ENCODE assay signal across 12 mouse cellular contexts in genomic region chr4:132415966-132416365, GRCm38 (mm10). TPM values are rescaled to one million over a fixed set of nuclear protein-coding genes. Genes with fewer than 3 reads are reported as not detected.
A peak's percentile ranks its signal among the peaks of the same experiment; 100 is the strongest.
DNase-seq lines count a peak whose midpoint lies in the region; ATAC-seq and TF ChIP-seq lines count a peak whose summit lies in the region.
"Had no signal": no experiment of that assay in that cellular context is flagged by ENCODE, and none has a peak within 500 bp of the region (broad histone marks: within the 10 kb centered on the region; RNA-seq: fewer than 3 reads in every experiment).

No protein-coding gene starts in this region.

- peak overlapping the region; percentile 4; the same call in 1 of the 2 replicates for H3K27ac ChIP-seq in heart, embryonic 16.5 days (ENCODE audit: low read length)
- peak overlapping the region; percentile 93 for H3K27ac ChIP-seq in kidney, embryonic 15.5 days
- peak overlapping the region; percentile 84 for H3K27ac ChIP-seq in liver, postnatal 0 days (ENCODE audit: low read depth)
- H3K27ac ChIP-seq: hindbrain, embryonic 15.5 days had no signal

- TF ChIP-seq CTCF in liver, postnatal 0 days (IDR thresholded peaks at IDR 0.05; ENCODE audit: low read depth): no peak

- H3K4me1 ChIP-seq in heart, embryonic 16.5 days (ENCODE audit: control insufficient read depth, insufficient read depth, low read length): peaks cover 30% of the 10 kb centered on the region
- H3K4me1 ChIP-seq in kidney, embryonic 15.5 days: peaks cover 45% of the 10 kb centered on the region
- H3K4me1 ChIP-seq in liver, postnatal 0 days (ENCODE audit: insufficient read depth): peaks cover 33% of the 10 kb centered on the region

- H3K4me2 ChIP-seq in heart, embryonic 16.5 days (ENCODE audit: low read depth, low read length): no peak overlapping the region
- no peak overlapping the region for H3K4me2 ChIP-seq in kidney, embryonic 15.5 days
- 0 out of 2 replicates have a peak overlapping the region, but pooled peaks have one; percentile 9 for H3K4me2 ChIP-seq in liver, postnatal 0 days (ENCODE audit: low read depth, low read length)
- H3K4me2 ChIP-seq: heart, embryonic 12.5 days; hindbrain, embryonic 15.5 days had no signal

- H3K9me3 ChIP-seq in heart, embryonic 16.5 days (replicated peaks; ENCODE audit: control insufficient read depth, low read length): no peaks in the 10 kb centered on the region
- H3K9me3 ChIP-seq in kidney, embryonic 15.5 days (replicated peaks): no peaks in the 10 kb centered on the region
- no peaks in the 10 kb centered on the region for H3K9me3 ChIP-seq in liver, postnatal 0 days (ENCODE audit: low read length)
- H3K9me3 ChIP-seq: heart, embryonic 12.5 days; hindbrain, embryonic 15.5 days had no signal

- no peak for ATAC-seq in heart, embryonic 16.5 days (replicated peaks; ENCODE audit: extremely low read depth, insufficient read depth, low FRiP score)
- peak; percentile 70 for ATAC-seq in kidney, embryonic 15.5 days (replicated peaks; ENCODE audit: low FRiP score)
- ATAC-seq in liver, postnatal 0 days: peak; percentile 86
- ATAC-seq in frontal cortex, adult (ENCODE audit: low TSS enrichment): no peak

- H3K4me3 ChIP-seq in heart, embryonic 16.5 days (ENCODE audit: low read length): no peak overlapping the region
- no peak overlapping the region for H3K4me3 ChIP-seq in kidney, embryonic 15.5 days (replicated peaks)
- H3K4me3 ChIP-seq in liver, postnatal 0 days (ENCODE audit: low read depth, low read length): no peak overlapping the region
- H3K4me3 ChIP-seq: heart, embryonic 12.5 days; hindbrain, embryonic 15.5 days had no signal

- DNase-seq in heart, postnatal 10 days: no peak
- DNase-seq in fibroblast of lung, adult 2 months (ENCODE audit: low read depth): peak; percentile 45
- no peak for DNase-seq in liver, postnatal 0 days
- no peak for DNase-seq in frontal cortex, postnatal 10 days (ENCODE audit: low spot score in 2 of 2)
- no peak for DNase-seq in urinary bladder, adult 18-20 months (ENCODE audit: low spot score in 2 of 2)
- DNase-seq: cerebellum, adult 18-20 months; thymus, postnatal 25 days had no signal

- TF ChIP-seq EP300 in liver, postnatal 0 days (IDR thresholded peaks at IDR 0.05; ENCODE audit: low read depth): peak; percentile 47

- no peak overlapping the region for H3K9ac ChIP-seq in heart, embryonic 16.5 days (ENCODE audit: low read length)
- H3K9ac ChIP-seq in kidney, embryonic 15.5 days: no peak overlapping the region
- no peak overlapping the region for H3K9ac ChIP-seq in liver, postnatal 0 days (replicated peaks)
- H3K9ac ChIP-seq: heart, embryonic 12.5 days; hindbrain, embryonic 15.5 days had no signal

- H3K27me3 ChIP-seq in heart, embryonic 16.5 days (ENCODE audit: control insufficient read depth, insufficient read depth, low read length): no peaks in the 10 kb centered on the region
- H3K27me3 ChIP-seq in kidney, embryonic 15.5 days: no peaks in the 10 kb centered on the region
- H3K27me3 ChIP-seq in liver, postnatal 0 days (ENCODE audit: insufficient read depth, low read length): no peaks in the 10 kb centered on the region
- H3K27me3 ChIP-seq: heart, embryonic 12.5 days; hindbrain, embryonic 15.5 days had no signal

- intact Hi-C loops in heart, postnatal 10 days (cut with DNase I): no loop called here

- no peaks in the 10 kb centered on the region for H3K36me3 ChIP-seq in heart, embryonic 16.5 days (ENCODE audit: control insufficient read depth, insufficient read depth)
- H3K36me3 ChIP-seq in kidney, embryonic 15.5 days: peaks cover 9% of the 10 kb centered on the region
- H3K36me3 ChIP-seq in liver, postnatal 0 days (replicated peaks; ENCODE audit: insufficient read depth, low read length): no peaks in the 10 kb centered on the region
- H3K36me3 ChIP-seq: hindbrain, embryonic 15.5 days had no signal

RNA-seq across cellular contexts. Expression of gene Phactr4, which starts 6.3 kb away (rescaled TPM):
- polyA plus RNA-seq in heart, embryonic 16.5 days (2015; fragmentation: Nextera tagmentation; extraction: Ambion mirVana): 15.8 and 16.5 TPM in 2 replicates
- total RNA-seq in heart, postnatal 10 days (2021): 10 to 100 TPM; 29.2 to 29.4 TPM
- polyA plus RNA-seq in kidney, embryonic 15.5 days (2015; fragmentation: Nextera tagmentation; extraction: Ambion mirVana): 25.6 and 27.3 TPM in 2 replicates
- 6.2 and 7.7 TPM in 2 replicates for polyA plus RNA-seq in liver, postnatal 0 days (2015; fragmentation: Nextera tagmentation; extraction: Ambion mirVana)

RNA-seq across cellular contexts. Expression of gene Med18, which starts 47.8 kb away (rescaled TPM):
- 14.5 and 15.9 TPM in 2 replicates for polyA plus RNA-seq in heart, embryonic 16.5 days (2015; fragmentation: Nextera tagmentation; extraction: Ambion mirVana)
- 1 to 10 TPM; 6.7 to 7.1 TPM for total RNA-seq in heart, postnatal 10 days (2021)
- 25.2 and 25.6 TPM in 2 replicates for polyA plus RNA-seq in kidney, embryonic 15.5 days (2015; fragmentation: Nextera tagmentation; extraction: Ambion mirVana)
- polyA plus RNA-seq in liver, postnatal 0 days (2015; fragmentation: Nextera tagmentation; extraction: Ambion mirVana): 8.0 and 10.1 TPM in 2 replicates

Comparison
In these comparisons a context has a peak if more than half of its experiments do, and no peak if none do; other contexts are left out.
1. ATAC-seq: peak in kidney, embryonic 15.5 days (single experiment) and liver, postnatal 0 days (single experiment); none in heart, embryonic 16.5 days (single experiment) and frontal cortex, adult (single experiment).
2. H3K27ac ChIP-seq: peak in every context shown above with its lines; median percentile 93 in kidney, embryonic 15.5 days; 84 in liver, postnatal 0 days; 4 in heart, embryonic 16.5 days.